Mouse (Mus musculus) spleen, adult 2 months (tissue): Measurements from ENCODE around the gene Map4. TPM values are rescaled to one million over a fixed set of nuclear protein-coding genes. Genes with fewer than 3 reads are reported as not detected.

Experiments used
- DNase-seq, 2 experiments: peaks; one replicate each; pipeline versions ENCODE4 v3.0.0 to v3.0.0-alpha.2; 2012 to 2021; ENCODE audit warnings: low spot score in 2 of 2, low read depth in 1 of 2
- H3K27ac ChIP-seq: fragments of 200-500 bp; 2 replicates; pipeline ENCODE4 v1.5.1; 2012; ENCODE audit warnings: low read length, inconsistent platforms; ENCODE audit not compliant: insufficient read depth
- H3K27me3 ChIP-seq: fragments of 200-500 bp; 2 replicates; pipeline ENCODE4 v1.6.1; 2012; ENCODE audit warnings: mild to moderate bottlenecking, moderate library complexity, low read length, inconsistent platforms; ENCODE audit not compliant: control insufficient read depth, insufficient read depth
- H3K36me3 ChIP-seq: fragments of 200-500 bp; 2 replicates; pipeline ENCODE4 v1.6.1; 2012; ENCODE audit warnings: mild to moderate bottlenecking, low read length, inconsistent platforms; ENCODE audit not compliant: control insufficient read depth, insufficient read depth
- H3K4me1 ChIP-seq: fragments of 200-500 bp; 2 replicates; pipeline ENCODE4 v1.6.1; 2011; ENCODE audit warnings: inconsistent platforms; ENCODE audit not compliant: control insufficient read depth, insufficient read depth, insufficient read length
- H3K4me3 ChIP-seq: fragments of 200-500 bp; 2 replicates; pipeline ENCODE4 v1.5.1; 2011; ENCODE audit warnings: mild to moderate bottlenecking, inconsistent platforms; ENCODE audit not compliant: insufficient read depth, insufficient read length; ENCODE audit errors: extremely low read depth
- CTCF ChIP-seq: fragments of 200-500 bp; IDR thresholded peaks from 2 replicates; pipeline ENCODE4 v1.5.1; 2011; ENCODE audit warnings: mild to moderate bottlenecking, inconsistent platforms; ENCODE audit not compliant: insufficient read depth, insufficient read length, insufficient replicate concordance; ENCODE audit errors: extremely low read depth
- POLR2A ChIP-seq: fragments of 200-500 bp; IDR thresholded peaks from 2 replicates; pipeline ENCODE4 v1.6.1; 2011; ENCODE audit warnings: low read depth, low read length, inconsistent platforms
- WGBS: fragments of 180-500 bp; shearing (Covaris S2); methylation state at CpG from one replicate; pipeline ENCODE4 v1.1.7; 2018; 5-methylcytosine and 5-hydroxymethylcytosine counted together
- polyA plus RNA-seq: library from polyadenylated mRNA; depleted of rRNA; stranded (reverse); fragments of >200 nt; gene quantifications from 2 replicates; pipeline ENCODE4 v1.2.3, GENCODE M21; 2012

Map4 gene
- polyA plus RNA-seq, 1 experiment, result 103 TPM

DNA sequence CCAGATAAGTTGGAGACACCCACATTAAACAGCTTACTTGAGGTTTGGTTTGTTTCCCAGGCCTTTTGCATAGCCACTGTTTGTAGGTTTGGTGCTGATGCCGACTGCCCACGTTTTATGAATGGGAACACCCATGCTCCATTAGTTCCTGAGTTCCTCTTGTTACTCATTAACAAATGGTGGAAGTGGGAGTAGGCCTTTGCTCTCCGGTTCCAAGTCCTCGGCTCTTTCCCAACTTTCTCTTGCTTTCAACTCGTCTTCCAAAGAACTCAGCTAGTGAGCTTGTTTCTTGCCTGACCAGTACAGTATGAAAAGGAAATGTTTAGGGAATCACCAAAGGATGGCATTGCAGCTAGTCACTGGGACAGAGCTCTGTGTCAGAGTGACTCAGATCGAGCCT, 35.7 kb upstream of the Map4 start:
- 90% methylated on average over 6 of the region's 6 CpGs for WGBS
- Histone ChIP-seq H3K4me1 (no peaks in the 10 kb centered on the region), H3K27me3 (no peaks in the 10 kb centered on the region), H3K36me3 (peaks cover 13% of the 10 kb centered on the region), H3K4me3 (no peak overlapping the region), H3K27ac (no peak overlapping the region)
- no peak for DNase-seq
- TF ChIP-seq POLR2A (no peak), CTCF (no peak)

GRCm38 (mm10) chr9:109896253-109897150, 34.8 kb upstream of the Map4 start:
- Histone ChIP-seq H3K4me1 (no peaks in the 10 kb centered on the region), H3K27me3 (no peaks in the 10 kb centered on the region), H3K36me3 (peaks cover 8% of the 10 kb centered on the region), H3K27ac (no peak overlapping the region), H3K4me3 (no peak overlapping the region)
- DNase-seq, result no peak
- no peak for TF ChIP-seq POLR2A
- no peak for TF ChIP-seq CTCF
- WGBS, result 93% methylated on average over 8 of the region's 8 CpGs

GRCm38 (mm10) chr9:109898027-109898426, 33.2 kb upstream of the Map4 start:
- TF ChIP-seq CTCF, result no peak
- no peak for TF ChIP-seq POLR2A
- Histone ChIP-seq H3K27me3 (no peaks in the 10 kb centered on the region), H3K27ac (no peak overlapping the region), H3K4me3 (no peak overlapping the region), H3K36me3 (no peaks in the 10 kb centered on the region), H3K4me1 (no peaks in the 10 kb centered on the region)
- WGBS, result 78% methylated on average over 2 of the region's 2 CpGs
- DNase-seq, result no peak

DNA sequence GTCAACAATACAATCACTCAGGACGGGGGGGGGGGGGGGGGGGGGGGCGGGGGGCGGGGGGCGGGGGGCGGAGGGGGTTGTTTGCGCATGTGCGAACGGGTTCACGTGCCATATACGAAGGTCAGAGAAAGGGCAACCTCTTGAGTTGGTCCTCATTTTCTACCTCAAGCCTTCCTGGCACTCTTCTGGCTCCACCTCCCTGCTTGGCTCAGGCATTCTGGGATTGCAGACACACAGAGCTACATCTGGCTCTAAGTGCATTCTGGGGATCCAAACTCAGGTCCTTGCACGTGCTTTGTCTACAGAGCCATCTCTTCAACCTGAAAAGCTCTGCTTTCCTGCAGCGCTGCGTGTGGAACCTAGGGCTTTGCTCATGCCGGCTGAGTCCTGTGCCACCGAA, 31.9 kb upstream of the Map4 start:
- TF ChIP-seq CTCF (no peak), POLR2A (no peak)
- no peak for DNase-seq
- Histone ChIP-seq H3K27me3 (no peaks in the 10 kb centered on the region), H3K36me3 (no peaks in the 10 kb centered on the region), H3K4me1 (no peaks in the 10 kb centered on the region), H3K27ac (no peak overlapping the region), H3K4me3 (no peak overlapping the region)
- 65% methylated on average over 15 of the region's 15 CpGs for WGBS

DNA sequence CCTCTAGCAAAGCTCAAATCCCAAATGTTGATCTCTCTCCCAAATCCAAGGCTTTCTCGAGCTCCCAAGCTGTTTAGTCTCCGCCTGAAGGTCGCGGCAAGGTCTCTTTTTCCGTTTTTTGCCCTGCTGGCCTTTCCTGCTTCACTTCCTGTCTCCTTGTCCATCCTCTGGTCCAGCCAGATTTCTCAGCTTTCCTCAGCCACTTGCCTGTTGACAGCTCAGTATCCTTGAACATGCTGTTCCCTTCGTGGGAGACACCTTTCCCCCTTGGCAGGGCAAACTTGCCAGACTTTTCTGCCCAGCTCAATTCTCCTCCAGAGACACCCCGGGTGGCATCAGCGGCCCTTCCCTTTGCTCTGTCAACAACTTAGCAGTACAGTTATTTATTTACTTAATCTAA, 31.5 kb upstream of the Map4 start:
- no peak for DNase-seq
- Histone ChIP-seq H3K4me3 (no peak overlapping the region), H3K36me3 (no peaks in the 10 kb centered on the region), H3K27ac (no peak overlapping the region), H3K4me1 (no peaks in the 10 kb centered on the region), H3K27me3 (no peaks in the 10 kb centered on the region)
- WGBS, result 73% methylated on average over 8 of the region's 8 CpGs
- TF ChIP-seq POLR2A (no peak), CTCF (no peak)

- DNase-seq, result no peak
- H3K27ac ChIP-seq, result no peak overlapping the region
- H3K4me1 ChIP-seq, result no peaks in the 10 kb centered on the region
- H3K36me3 ChIP-seq, result no peaks in the 10 kb centered on the region
- H3K4me3 ChIP-seq, result no peak overlapping the region
- WGBS, result 80% methylated on average over 3 of the region's 3 CpGs
- TF ChIP-seq POLR2A, result no peak
- no peak for TF ChIP-seq CTCF
- H3K27me3 ChIP-seq, result no peaks in the 10 kb centered on the region
Observed at GRCm38 (mm10) chr9:109900604-109901003, 30.7 kb upstream of the Map4 start.

DNA sequence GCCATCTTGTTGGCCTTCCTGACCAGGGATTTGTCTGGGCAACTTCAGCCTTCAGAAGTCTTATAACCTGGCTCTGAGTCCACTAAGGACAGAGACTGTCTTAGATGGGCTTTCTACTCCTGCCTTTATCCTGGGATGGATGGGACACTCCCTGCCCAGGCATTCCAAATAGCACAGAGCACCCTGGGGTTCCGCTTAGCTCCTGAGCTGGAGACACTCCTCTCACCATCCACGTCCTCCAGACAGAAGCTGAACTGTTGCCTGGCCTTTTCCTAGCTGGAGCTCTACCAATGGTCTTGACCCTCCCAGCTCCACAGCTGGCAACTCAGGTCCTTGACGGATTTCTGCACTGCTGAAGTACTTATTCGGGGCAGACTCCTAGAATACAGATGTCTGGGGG, 29.0 kb upstream of the Map4 start:
- no peak for DNase-seq

More for the DNA sequence above, 29.0 kb upstream of the Map4 start:
- Histone ChIP-seq H3K36me3 (no peaks in the 10 kb centered on the region), H3K27ac (no peak overlapping the region), H3K4me1 (no peaks in the 10 kb centered on the region), H3K27me3 (no peaks in the 10 kb centered on the region), H3K4me3 (no peak overlapping the region)
- TF ChIP-seq POLR2A (no peak), CTCF (no peak)
- 89% methylated on average over 4 of the region's 4 CpGs for WGBS
